Mouse (Mus musculus): ENCODE results near the gene Nsun7.

- TF ChIP-seq CTCF (IDR thresholded peaks at IDR 0.05 in 2 of 3, conservative IDR thresholded peaks at IDR 0.05 in 1 of 3; ENCODE audit: control insufficient read depth in 1 of 3, insufficient read depth in 1 of 3, low read depth in 2 of 3, low read length in 3 of 3, poor library complexity in 1 of 3, severe bottlenecking in 1 of 3) (no peak), MAZ (IDR thresholded peaks at IDR 0.05; ENCODE audit: low read depth, low read length) (no peak), USF2 (IDR thresholded peaks at IDR 0.05; ENCODE audit: borderline replicate concordance in 1 of 2, insufficient read depth in 1 of 2, low read depth in 1 of 2, low read length in 2 of 2) (no peak)
Observed at GRCm38 (mm10) chr5:66255044-66255443, 4.7 kb upstream of the Nsun7 start.

Measured in MEL (cell line).